Mouse (Mus musculus): ENCODE results near the gene Ccdc33.

DNA sequence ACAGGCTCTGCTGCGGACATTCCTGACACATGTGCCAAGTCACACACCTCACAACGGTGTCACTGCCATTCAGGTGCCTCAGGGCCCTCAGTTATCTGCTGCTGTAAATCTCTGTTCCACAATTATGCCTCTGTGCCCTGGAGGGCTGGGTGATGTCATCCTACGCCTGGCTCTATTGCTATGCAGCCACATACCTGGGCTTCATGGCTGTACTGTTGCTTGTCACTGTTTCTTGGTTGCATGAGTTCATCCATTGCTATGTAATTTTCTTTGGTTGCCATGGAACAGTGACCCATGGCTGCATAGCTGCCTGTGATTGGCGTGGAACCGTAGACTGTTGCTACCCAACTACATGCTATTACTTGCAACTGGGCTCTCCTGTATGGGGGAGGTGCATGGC, 63.0 kb downstream of the Ccdc33 start:
- TF ChIP-seq CTCF (IDR thresholded peaks at IDR 0.05; ENCODE audit: insufficient read depth, low read length): no peak
- no peak for TF ChIP-seq POLR2A (IDR thresholded peaks at IDR 0.05; ENCODE audit: borderline replicate concordance, extremely low read depth, low read depth, low read length)
